Mouse (Mus musculus) c-Kit-positive CD71-positive TER-119-positive erythroid progenitor cells, embryonic 14.5 days (primary cell): ENCODE measurements around the gene Lrrk2.
"Not testable (repeated sequence)": the region's sequence is repeated elsewhere in the genome, so short reads cannot be mapped to it uniquely, and the experiment has no call there.

Experiments used
- DNase-seq: peaks from one replicate; pipeline ENCODE4 v3.0.0-alpha.2; 2013; ENCODE audit warnings: low spot score

Gene Lrrk2

DNA sequence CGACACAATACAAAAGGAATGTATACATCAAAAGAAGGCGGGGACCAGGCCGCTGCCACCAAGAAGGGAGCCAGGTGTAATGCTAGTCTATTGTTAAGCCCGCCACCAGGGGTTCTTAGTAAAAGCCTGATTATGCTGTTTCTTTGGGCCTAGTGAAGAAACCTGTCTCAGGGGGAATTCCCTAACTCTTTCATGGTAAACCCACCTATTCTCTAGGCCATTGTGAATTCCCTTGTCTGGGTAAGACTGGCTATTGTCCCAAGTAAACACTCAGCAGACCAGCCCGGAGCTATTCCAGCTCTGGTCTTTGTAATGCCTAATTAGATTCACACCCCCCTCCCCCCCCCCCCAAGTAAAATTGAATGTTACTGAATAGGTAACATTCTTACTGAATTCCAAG lies 191.2 kb downstream of the Lrrk2 start:
- not testable (repeated sequence) for DNase-seq
